Mouse (Mus musculus): ENCODE measurements around the gene Ninj1. TPM values are rescaled to one million over a fixed set of nuclear protein-coding genes. Genes with fewer than 3 reads are reported as not detected.
A peak's percentile ranks its signal among the peaks of the same experiment; 100 is the strongest.

Gene Ninj1
- polyA plus RNA-seq, 1 experiment from 2014 or later = 48.7 TPM

- Histone ChIP-seq H3K4me2 (no peak overlapping the region), H3K27me3 (no peaks in the 10 kb centered on the region), H3K4me1 (replicated peaks) (no peaks in the 10 kb centered on the region), H3K27ac (replicated peaks) (no peak overlapping the region), H3K9ac (no peak overlapping the region), H3K36me3 (replicated peaks) (no peaks in the 10 kb centered on the region), H3K9me3 (replicated peaks) (no peaks in the 10 kb centered on the region), H3K4me3 (replicated peaks) (no peak overlapping the region)
- 33% methylated on average over 1 of the region's 1 CpGs for WGBS (ENCODE audit: insufficient replicate concordance)
- no peak for ATAC-seq (ENCODE audit: insufficient read depth)
Observed at GRCm38 (mm10) chr13:49171729-49172128, 15.6 kb upstream of the Ninj1 start.

- no peak overlapping the region for H3K27ac ChIP-seq (replicated peaks)
- no peaks in the 10 kb centered on the region for H3K36me3 ChIP-seq (replicated peaks)
- H3K4me1 ChIP-seq (replicated peaks) = no peaks in the 10 kb centered on the region
- H3K4me2 ChIP-seq = no peak overlapping the region
- no peak overlapping the region for H3K9ac ChIP-seq
- H3K4me3 ChIP-seq (replicated peaks) = no peak overlapping the region
- 71% methylated on average over 7 of the region's 7 CpGs for WGBS (ENCODE audit: insufficient replicate concordance)
- ATAC-seq (ENCODE audit: insufficient read depth) = no peak
- H3K27me3 ChIP-seq = no peaks in the 10 kb centered on the region
- no peaks in the 10 kb centered on the region for H3K9me3 ChIP-seq (replicated peaks)
Observed at GRCm38 (mm10) chr13:49172335-49172734, 14.9 kb upstream of the Ninj1 start.

- Histone ChIP-seq H3K4me2 (no peak overlapping the region), H3K9me3 (replicated peaks) (no peaks in the 10 kb centered on the region), H3K9ac (no peak overlapping the region), H3K27me3 (no peaks in the 10 kb centered on the region), H3K27ac (replicated peaks) (no peak overlapping the region), H3K36me3 (replicated peaks) (no peaks in the 10 kb centered on the region), H3K4me3 (replicated peaks) (no peak overlapping the region), H3K4me1 (replicated peaks) (no peaks in the 10 kb centered on the region)
- peak; percentile 49 for ATAC-seq (ENCODE audit: insufficient read depth)
- 3% methylated on average over 12 of the region's 12 CpGs for WGBS (ENCODE audit: insufficient replicate concordance)
Observed at GRCm38 (mm10) chr13:49172971-49173596, 14.2 kb upstream of the Ninj1 start.

GRCm38 (mm10) chr13:49175509-49175908, 11.8 kb upstream of the Ninj1 start:
- H3K27me3 ChIP-seq = no peaks in the 10 kb centered on the region
- ATAC-seq (ENCODE audit: insufficient read depth) = no peak
- no peak overlapping the region for H3K4me3 ChIP-seq (replicated peaks)
- H3K9ac ChIP-seq = no peak overlapping the region
- H3K4me1 ChIP-seq (replicated peaks) = peaks cover 6% of the 10 kb centered on the region
- no peak overlapping the region for H3K4me2 ChIP-seq
- H3K36me3 ChIP-seq (replicated peaks) = no peaks in the 10 kb centered on the region
- no peaks in the 10 kb centered on the region for H3K9me3 ChIP-seq (replicated peaks)
- no peak overlapping the region for H3K27ac ChIP-seq (replicated peaks)
- WGBS (ENCODE audit: insufficient replicate concordance) = 66% methylated on average over 10 of the region's 10 CpGs

- H3K4me2 ChIP-seq = no peak overlapping the region
- H3K4me1 ChIP-seq (replicated peaks) = peaks cover 11% of the 10 kb centered on the region
- H3K27me3 ChIP-seq = no peaks in the 10 kb centered on the region
- no peak for ATAC-seq (ENCODE audit: insufficient read depth)
- no peaks in the 10 kb centered on the region for H3K36me3 ChIP-seq (replicated peaks)
- H3K27ac ChIP-seq (replicated peaks) = no peak overlapping the region
- no peaks in the 10 kb centered on the region for H3K9me3 ChIP-seq (replicated peaks)
- H3K9ac ChIP-seq = no peak overlapping the region
- no peak overlapping the region for H3K4me3 ChIP-seq (replicated peaks)
- 60% methylated on average over 19 of the region's 19 CpGs for WGBS (ENCODE audit: insufficient replicate concordance)
Observed at GRCm38 (mm10) chr13:49178839-49179585, 8.3 kb upstream of the Ninj1 start.

GRCm38 (mm10) chr13:49180274-49180673, 7.0 kb upstream of the Ninj1 start:
- WGBS (ENCODE audit: insufficient replicate concordance) = 47% methylated on average over 5 of the region's 5 CpGs
- no peak overlapping the region for H3K4me2 ChIP-seq

GRCm38 (mm10) chr13:49180691-49181090, 6.6 kb upstream of the Ninj1 start:
- no peaks in the 10 kb centered on the region for H3K27me3 ChIP-seq
- H3K4me1 ChIP-seq (replicated peaks) = peaks cover 11% of the 10 kb centered on the region
- H3K27ac ChIP-seq (replicated peaks) = no peak overlapping the region
- no peaks in the 10 kb centered on the region for H3K9me3 ChIP-seq (replicated peaks)
- WGBS (ENCODE audit: insufficient replicate concordance) = 19% methylated on average over 1 of the region's 1 CpGs
- no peak overlapping the region for H3K9ac ChIP-seq
- H3K4me2 ChIP-seq = no peak overlapping the region
- no peak overlapping the region for H3K4me3 ChIP-seq (replicated peaks)
- ATAC-seq (ENCODE audit: insufficient read depth) = no peak
- H3K36me3 ChIP-seq (replicated peaks) = no peaks in the 10 kb centered on the region

More at GRCm38 (mm10) chr13:49180274-49180673, 7.0 kb upstream of the Ninj1 start:
- peaks cover 11% of the 10 kb centered on the region for H3K4me1 ChIP-seq (replicated peaks)
- H3K27ac ChIP-seq (replicated peaks) = no peak overlapping the region
- H3K27me3 ChIP-seq = no peaks in the 10 kb centered on the region
- H3K9me3 ChIP-seq (replicated peaks) = no peaks in the 10 kb centered on the region
- no peak for ATAC-seq (ENCODE audit: insufficient read depth)
- H3K36me3 ChIP-seq (replicated peaks) = no peaks in the 10 kb centered on the region
- no peak overlapping the region for H3K9ac ChIP-seq
- no peak overlapping the region for H3K4me3 ChIP-seq (replicated peaks)

GRCm38 (mm10) chr13:49181411-49181984, 5.8 kb upstream of the Ninj1 start:
- H3K36me3 ChIP-seq (replicated peaks) = no peaks in the 10 kb centered on the region
- H3K9me3 ChIP-seq (replicated peaks) = no peaks in the 10 kb centered on the region
- ATAC-seq (ENCODE audit: insufficient read depth) = no peak
- H3K27ac ChIP-seq (replicated peaks) = no peak overlapping the region
- H3K4me3 ChIP-seq (replicated peaks) = no peak overlapping the region
- H3K4me1 ChIP-seq (replicated peaks) = peaks cover 12% of the 10 kb centered on the region
- no peak overlapping the region for H3K4me2 ChIP-seq
- no peak overlapping the region for H3K9ac ChIP-seq
- 68% methylated on average over 3 of the region's 3 CpGs for WGBS (ENCODE audit: insufficient replicate concordance)
- no peaks in the 10 kb centered on the region for H3K27me3 ChIP-seq

GRCm38 (mm10) chr13:49183161-49183560, 4.1 kb upstream of the Ninj1 start:
- Histone ChIP-seq H3K27me3 (no peaks in the 10 kb centered on the region), H3K36me3 (replicated peaks) (no peaks in the 10 kb centered on the region), H3K4me3 (replicated peaks) (no peak overlapping the region), H3K4me2 (no peak overlapping the region), H3K27ac (replicated peaks) (no peak overlapping the region), H3K9ac (no peak overlapping the region), H3K4me1 (replicated peaks) (peaks cover 28% of the 10 kb centered on the region), H3K9me3 (replicated peaks) (no peaks in the 10 kb centered on the region)
- no peak for ATAC-seq (ENCODE audit: insufficient read depth)
- 42% methylated on average over 5 of the region's 5 CpGs for WGBS (ENCODE audit: insufficient replicate concordance)

- Histone ChIP-seq H3K4me3 (replicated peaks) (no peak overlapping the region), H3K4me1 (replicated peaks) (peaks cover 32% of the 10 kb centered on the region), H3K27ac (replicated peaks) (no peak overlapping the region), H3K9me3 (replicated peaks) (no peaks in the 10 kb centered on the region), H3K4me2 (no peak overlapping the region), H3K27me3 (no peaks in the 10 kb centered on the region), H3K36me3 (replicated peaks) (no peaks in the 10 kb centered on the region), H3K9ac (no peak overlapping the region)
- ATAC-seq (ENCODE audit: insufficient read depth) = no peak
- WGBS (ENCODE audit: insufficient replicate concordance) = 47% methylated on average over 5 of the region's 5 CpGs
Observed at GRCm38 (mm10) chr13:49183646-49184045, 3.6 kb upstream of the Ninj1 start.

- Histone ChIP-seq H3K27me3 (no peaks in the 10 kb centered on the region), H3K27ac (replicated peaks) (peak overlapping the region; percentile 56), H3K9me3 (replicated peaks) (no peaks in the 10 kb centered on the region), H3K9ac (peak overlapping the region; percentile 72; the same call in 1 of the 2 replicates), H3K4me3 (replicated peaks) (peak overlapping the region; percentile 78), H3K36me3 (replicated peaks) (no peaks in the 10 kb centered on the region), H3K4me2 (peak overlapping the region; percentile 99), H3K4me1 (replicated peaks) (peaks cover 57% of the 10 kb centered on the region)
- ATAC-seq (ENCODE audit: insufficient read depth) = peak; percentile 24
- WGBS (ENCODE audit: insufficient replicate concordance) = 19% methylated on average over 11 of the region's 11 CpGs
Observed at GRCm38 (mm10) chr13:49186798-49187287, 442 bp upstream of the Ninj1 start.
